Mouse (Mus musculus) G1E (cell line): ENCODE measurements around the gene 1700034J05Rik. TPM values are rescaled to one million over a fixed set of nuclear protein-coding genes. Genes with fewer than 3 reads are reported as not detected.

Experiments used
- ATAC-seq: 2 replicates; pipeline ENCODE4 v1.8.0; 2016; ENCODE audit warnings: mild to moderate bottlenecking; ENCODE audit not compliant: insufficient number of reproducible peaks, poor library complexity, low FRiP score, severe bottlenecking; ENCODE audit errors: extremely low read depth
- DNase-seq: peaks from one replicate; pipeline ENCODE4 v3.0.0; 2012; ENCODE audit warnings: low spot score
- H3K27me3 ChIP-seq: 2 replicates; pipeline ENCODE4 v1.6.1; 2012; ENCODE audit warnings: mild to moderate bottlenecking, low read length, inconsistent platforms; ENCODE audit not compliant: insufficient read depth
- H3K36me3 ChIP-seq: replicated peaks from 2 replicates; pipeline ENCODE3; 2012; ENCODE audit warnings: mild to moderate bottlenecking, inconsistent platforms
- H3K4me1 ChIP-seq: 2 replicates; pipeline ENCODE4 v1.6.1; 2012; ENCODE audit warnings: low read depth, low read length, inconsistent platforms, mixed read lengths; ENCODE audit not compliant: insufficient read depth
- H3K4me3 ChIP-seq: 2 replicates; pipeline ENCODE4 v1.5.1; 2012; ENCODE audit warnings: low read depth, mild to moderate bottlenecking, inconsistent platforms, low read length, moderate library complexity, mixed read lengths
- H3K9me3 ChIP-seq: replicated peaks from 2 replicates; pipeline ENCODE4 v1.6.1; 2012; ENCODE audit warnings: inconsistent platforms
- CTCF ChIP-seq: IDR thresholded peaks from 2 replicates; pipeline ENCODE4 v1.5.1; 2012; ENCODE audit warnings: low read depth, low read length, inconsistent platforms, mixed read lengths
- GATA1 ChIP-seq: IDR thresholded peaks from 2 replicates; pipeline ENCODE4 v1.6.1; 2012; ENCODE audit warnings: borderline replicate concordance, low read length, inconsistent platforms, mixed read lengths
- GATA2 ChIP-seq: IDR thresholded peaks from 2 replicates; pipeline ENCODE4 v1.6.1; 2012; ENCODE audit warnings: low read depth, low read length, inconsistent platforms, borderline replicate concordance
- POLR2AphosphoS5 ChIP-seq: IDR thresholded peaks from 2 replicates; pipeline ENCODE4 v1.6.1; 2012; ENCODE audit warnings: low read depth, low read length, inconsistent platforms; ENCODE audit not compliant: insufficient replicate concordance
- TAL1 ChIP-seq: conservative IDR thresholded peaks from 2 replicates; pipeline ENCODE4 v1.6.1; 2012; ENCODE audit warnings: low read depth, low read length, inconsistent platforms, mixed read lengths
- polyA plus RNA-seq: library from polyadenylated mRNA; stranded (reverse); fragments of >175 nt; gene quantifications from 2 replicates; pipeline ENCODE4 v1.2.3, GENCODE M21; 2012
- total RNA-seq, 2 experiments: library from RNA; stranded (forward) in 1 of 2; stranded (reverse) in 1 of 2; fragments of 200-1000 nt in 1 of 2; fragments of >200 nt in 1 of 2; fragmentation: Nextera tagmentation in 1 of 2; gene quantifications; 2 replicates each; pipeline ENCODE4 v1.2.3; 2014 to 2017

The 1700034J05Rik gene
- total and polyA plus RNA-seq, 3 experiments: 0.11 TPM; not detected in 2

DNA sequence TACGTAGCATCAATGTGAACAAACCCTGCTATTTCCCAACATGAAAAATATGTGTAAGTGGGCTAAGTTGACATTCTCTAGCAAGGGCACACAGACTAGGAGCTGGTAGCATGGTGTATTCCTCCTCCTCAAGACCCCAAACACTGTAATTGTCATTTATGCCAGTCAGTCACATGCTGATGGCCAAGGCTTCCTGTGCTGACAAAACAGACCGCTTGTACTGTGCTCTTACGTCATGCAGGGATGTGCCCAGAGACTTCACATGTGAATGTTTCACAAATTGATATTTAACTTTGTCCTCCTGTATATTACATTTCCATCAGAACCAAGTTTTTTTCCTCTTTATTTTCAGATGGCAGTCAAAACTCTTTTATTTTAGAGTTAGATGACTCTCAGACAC is 36.8 kb downstream of the 1700034J05Rik start:
- no peaks in the 10 kb centered on the region for H3K4me1 ChIP-seq
- no peak for TF ChIP-seq GATA2
- TF ChIP-seq GATA1: no peak
- TF ChIP-seq POLR2AphosphoS5: no peak
- TF ChIP-seq CTCF: no peak
- TF ChIP-seq TAL1: no peak
- H3K27me3 ChIP-seq: peaks cover 5% of the 10 kb centered on the region; the same call in 1 of the 2 replicates
- no peaks in the 10 kb centered on the region for H3K36me3 ChIP-seq
- DNase-seq (no peak), ATAC-seq (no peak)
- no peaks in the 10 kb centered on the region for H3K9me3 ChIP-seq
- no peak overlapping the region for H3K4me3 ChIP-seq

DNA sequence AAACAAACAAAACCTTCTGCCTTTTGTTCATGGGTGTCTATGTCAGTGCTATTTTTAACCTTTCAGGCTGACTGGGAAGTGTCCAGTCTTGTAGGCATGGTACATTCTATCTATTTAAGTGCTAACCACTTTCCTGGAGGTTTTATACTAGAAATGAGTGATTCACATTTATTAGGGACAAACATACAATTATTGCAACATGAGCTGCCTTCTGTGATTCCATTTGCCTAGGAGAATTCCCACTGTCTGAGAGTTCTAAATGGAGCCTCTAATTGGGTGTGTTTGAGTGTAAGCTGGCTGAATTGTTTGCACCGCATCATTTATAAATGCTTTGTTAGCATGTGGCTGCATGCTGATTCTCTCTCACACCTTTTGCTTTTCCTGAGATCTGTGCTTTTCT is 38.4 kb downstream of the 1700034J05Rik start:
- no peak for DNase-seq
- Histone ChIP-seq H3K9me3 (no peaks in the 10 kb centered on the region), H3K4me3 (no peak overlapping the region), H3K27me3 (peaks cover 5% of the 10 kb centered on the region), H3K4me1 (no peaks in the 10 kb centered on the region), H3K36me3 (no peaks in the 10 kb centered on the region)
- ATAC-seq: no peak
- no peak for TF ChIP-seq GATA1
- no peak for TF ChIP-seq GATA2
- no peak for TF ChIP-seq CTCF
- no peak for TF ChIP-seq TAL1
- TF ChIP-seq POLR2AphosphoS5: no peak

DNA sequence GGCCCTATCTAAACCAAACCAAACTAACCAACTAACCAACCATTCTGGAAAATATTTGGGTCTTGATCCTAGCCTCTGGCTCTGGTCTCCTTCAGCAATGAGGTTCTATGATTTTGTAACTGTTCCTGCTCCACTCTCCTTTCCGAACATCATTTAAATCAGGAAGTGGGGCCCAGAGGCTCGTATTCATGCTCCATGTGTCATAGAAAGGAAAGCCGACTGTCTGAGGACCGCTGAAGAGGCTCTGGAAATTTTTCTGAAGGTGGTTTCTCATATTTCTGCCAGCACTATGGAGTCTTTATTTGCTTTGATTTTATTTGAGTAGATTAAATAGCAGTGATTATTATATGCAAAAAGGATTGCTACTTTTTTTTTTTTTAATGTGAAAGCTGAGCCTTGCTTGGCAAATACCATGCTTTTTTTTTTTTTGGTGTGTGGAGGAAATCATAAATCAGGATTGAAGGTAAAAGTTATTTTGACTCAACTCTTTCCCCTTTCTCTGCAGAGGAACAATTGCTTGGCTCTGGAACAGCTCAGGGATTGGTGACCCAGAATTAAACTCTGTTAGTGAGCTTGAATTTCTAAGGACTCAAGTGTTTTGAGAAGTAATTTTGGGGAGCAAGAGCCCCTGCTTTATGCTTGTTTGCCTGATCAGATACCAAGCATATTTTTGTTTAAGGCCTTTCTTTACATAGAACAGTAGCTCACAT is 40.6 kb downstream of the 1700034J05Rik start:
- Histone ChIP-seq H3K4me3 (no peak overlapping the region), H3K9me3 (no peaks in the 10 kb centered on the region), H3K4me1 (no peaks in the 10 kb centered on the region), H3K27me3 (peaks cover 5% of the 10 kb centered on the region), H3K36me3 (no peaks in the 10 kb centered on the region)
- TF ChIP-seq GATA2 (no peak), GATA1 (no peak), CTCF (no peak), POLR2AphosphoS5 (no peak), TAL1 (no peak)
- no peak for ATAC-seq
- DNase-seq: no peak

DNA sequence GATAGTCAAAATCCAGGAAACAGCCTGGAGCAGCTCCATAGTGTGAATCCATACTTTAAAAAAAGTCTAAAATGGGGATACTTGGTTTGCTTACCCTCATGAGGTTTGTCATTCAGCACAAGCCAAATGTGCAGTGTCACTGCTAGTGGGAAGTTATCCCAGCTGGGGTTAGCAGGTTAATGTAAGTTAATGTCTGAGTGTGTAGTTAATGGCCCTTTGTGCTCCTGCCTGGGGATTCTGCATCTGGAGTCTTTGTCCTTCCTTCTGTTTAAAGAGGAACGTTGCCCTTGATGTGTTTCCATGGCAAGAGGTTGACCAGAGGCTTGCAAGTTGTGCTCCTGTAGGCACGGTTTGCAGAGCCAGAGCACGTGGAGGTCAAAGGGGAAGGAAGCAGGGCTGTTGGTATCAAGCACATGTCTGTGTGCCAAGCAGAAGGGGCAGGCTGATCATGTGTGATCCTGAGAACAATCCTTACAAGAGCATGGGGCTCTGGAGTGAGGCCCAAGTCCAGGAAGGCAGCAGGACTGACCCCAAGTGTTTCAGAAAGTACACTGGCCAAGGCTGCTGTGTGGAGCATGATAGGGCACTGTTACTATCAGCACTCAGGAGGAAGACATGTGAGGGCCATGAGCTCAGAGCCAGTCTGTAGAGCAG is 41.3 kb downstream of the 1700034J05Rik start:
- Histone ChIP-seq H3K27me3 (no peaks in the 10 kb centered on the region; the same call in 1 of the 2 replicates), H3K9me3 (no peaks in the 10 kb centered on the region), H3K4me1 (no peaks in the 10 kb centered on the region), H3K36me3 (no peaks in the 10 kb centered on the region), H3K4me3 (no peak overlapping the region)
- ATAC-seq (no peak), DNase-seq (no peak)
- no peak for TF ChIP-seq POLR2AphosphoS5
- no peak for TF ChIP-seq TAL1
- no peak for TF ChIP-seq GATA1
- no peak for TF ChIP-seq CTCF
- TF ChIP-seq GATA2: no peak

DNA sequence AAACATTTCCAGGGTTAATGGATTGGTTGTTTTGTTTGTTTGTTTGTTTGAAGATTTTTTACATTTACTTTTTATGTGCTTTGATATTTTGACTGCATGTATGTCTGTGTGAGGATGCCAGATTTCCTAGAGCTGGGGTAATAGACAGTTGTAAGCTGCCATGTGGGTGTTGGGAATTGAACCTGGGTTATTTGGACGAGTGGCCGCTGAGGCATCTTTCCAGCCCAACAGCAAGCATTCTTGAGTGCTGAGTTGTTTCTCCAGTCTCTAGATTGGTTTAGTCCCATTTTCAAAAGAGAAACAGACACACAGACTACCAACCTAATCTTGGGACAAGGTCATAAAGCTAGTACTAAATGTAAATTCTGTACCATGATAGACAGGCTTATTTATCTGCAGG is 43.4 kb downstream of the 1700034J05Rik start:
- H3K27me3 ChIP-seq: no peaks in the 10 kb centered on the region; the same call in 1 of the 2 replicates
- no peaks in the 10 kb centered on the region for H3K4me1 ChIP-seq
- H3K36me3 ChIP-seq: no peaks in the 10 kb centered on the region
- ATAC-seq (no peak), DNase-seq (no peak)
- no peaks in the 10 kb centered on the region for H3K9me3 ChIP-seq
- TF ChIP-seq GATA1 (no peak), GATA2 (no peak), TAL1 (no peak), POLR2AphosphoS5 (no peak), CTCF (no peak)
- no peak overlapping the region for H3K4me3 ChIP-seq

DNA sequence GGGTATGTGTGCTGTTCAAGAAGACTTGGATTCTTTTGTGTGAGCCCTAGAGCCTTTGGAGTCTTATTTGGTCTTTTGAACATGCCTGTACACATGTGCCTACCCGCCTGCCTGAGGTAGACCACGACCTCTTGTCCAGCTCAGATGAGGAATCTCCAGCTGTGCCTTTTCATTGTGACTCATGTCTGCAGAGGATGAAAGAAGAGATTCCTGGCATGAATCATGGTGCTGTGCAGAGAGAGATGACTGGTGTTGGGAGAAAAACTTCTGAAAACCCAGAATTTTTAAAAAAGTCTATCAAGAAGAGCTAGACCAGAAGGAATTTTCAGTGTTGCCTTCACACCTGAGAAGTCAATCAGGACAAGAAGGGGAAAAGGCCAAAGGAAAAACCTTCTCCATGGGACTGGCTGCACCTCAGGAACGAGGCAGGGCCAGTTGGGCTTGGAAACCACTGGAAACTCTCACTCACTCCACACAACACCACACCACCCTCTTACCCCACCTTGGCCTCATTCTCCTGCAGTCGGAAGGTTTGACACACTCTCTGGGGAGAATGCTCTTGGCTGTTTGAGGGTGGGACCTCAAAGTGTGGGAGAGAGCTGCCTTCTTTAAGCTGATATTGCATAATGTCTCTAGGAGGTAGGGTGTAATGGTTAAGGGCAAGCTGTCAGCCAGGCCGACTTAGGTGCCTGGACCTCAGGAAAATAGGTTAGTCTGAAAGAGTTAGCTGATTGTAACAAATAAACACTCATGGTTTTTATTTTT is 44.3 kb downstream of the 1700034J05Rik start:
- no peaks in the 10 kb centered on the region for H3K9me3 ChIP-seq
- no peaks in the 10 kb centered on the region for H3K36me3 ChIP-seq
- H3K4me3 ChIP-seq: no peak overlapping the region
- no peaks in the 10 kb centered on the region; the same call in 1 of the 2 replicates for H3K27me3 ChIP-seq
- TF ChIP-seq TAL1: no peak
- no peak for TF ChIP-seq GATA2
- no peak for TF ChIP-seq CTCF
- TF ChIP-seq POLR2AphosphoS5: no peak
- TF ChIP-seq GATA1: no peak
- ATAC-seq (no peak), DNase-seq (no peak)
- H3K4me1 ChIP-seq: no peaks in the 10 kb centered on the region
